Mouse (Mus musculus): ENCODE measurements around the gene Kif12.

Kif12 gene

GRCm38 (mm10) chr4:63158192-63158591 is 13.7 kb downstream of the Kif12 start:
- DNase-seq (ENCODE audit: low spot score) = no peak

- no peak for DNase-seq (ENCODE audit: low spot score)
Measured at GRCm38 (mm10) chr4:63156726-63157634, 15.0 kb downstream of the Kif12 start.

GRCm38 (mm10) chr4:63155596-63155995 is 16.3 kb downstream of the Kif12 start:
- no peak for DNase-seq (ENCODE audit: low spot score)

- no peak for DNase-seq (ENCODE audit: low spot score)
Measured at GRCm38 (mm10) chr4:63154699-63155098, 17.2 kb downstream of the Kif12 start, which contains the start of gene Ambp. TSS of gene Ambp (minus strand) at chr4:63154799.

- no peak for DNase-seq (ENCODE audit: low spot score)
Measured at GRCm38 (mm10) chr4:63154028-63154427, 17.9 kb downstream of the Kif12 start.

GRCm38 (mm10) chr4:63151127-63151526 is 20.8 kb downstream of the Kif12 start:
- DNase-seq (ENCODE audit: low spot score) = no peak

- DNase-seq (ENCODE audit: low spot score) = no peak
Measured at GRCm38 (mm10) chr4:63147268-63147667, 24.7 kb downstream of the Kif12 start.

- DNase-seq (ENCODE audit: low spot score) = no peak
Measured at GRCm38 (mm10) chr4:63129891-63130624, 41.9 kb downstream of the Kif12 start.

GRCm38 (mm10) chr4:63124861-63125466 is 47.0 kb downstream of the Kif12 start:
- no peak for DNase-seq (ENCODE audit: low spot score)

GRCm38 (mm10) chr4:63118639-63119437 is 53.1 kb downstream of the Kif12 start:
- peak; percentile 82 for DNase-seq (ENCODE audit: low spot score)

All from ovary, postnatal 36 days (tissue).